Mouse (Mus musculus) heart, embryonic 16.5 days (tissue): ENCODE data around the gene Nell1. TPM values are rescaled to one million over a fixed set of nuclear protein-coding genes. Genes with fewer than 3 reads are reported as not detected.
A peak's percentile ranks its signal among the peaks of the same experiment; 100 is the strongest.
"Not testable (repeated sequence)": the region's sequence is repeated elsewhere in the genome, so short reads cannot be mapped to it uniquely, and the experiment has no call there.

Source experiments
- ATAC-seq: fragments of 200-750 bp; cut with Nextera tagmentation; replicated peaks from 2 replicates; pipeline ENCODE4 v1.8.0; 2017; ENCODE audit warnings: moderate number of reproducible peaks; ENCODE audit not compliant: insufficient read depth, low FRiP score; ENCODE audit errors: extremely low read depth
- H3K27ac ChIP-seq: fragments of 300-500 bp; sonication (generic); 2 replicates; pipeline ENCODE4 v1.5.1; 2014; ENCODE audit warnings: mild to moderate bottlenecking, low read length, control low read depth, moderate library complexity
- H3K27me3 ChIP-seq: fragments of 300-500 bp; sonication (generic); 2 replicates; pipeline ENCODE4 v1.6.1; 2014; ENCODE audit warnings: low read length, mixed read lengths; ENCODE audit not compliant: control insufficient read depth, insufficient read depth
- H3K36me3 ChIP-seq: fragments of 300-500 bp; sonication (generic); 2 replicates; pipeline ENCODE4 v1.6.1; 2014; ENCODE audit not compliant: control insufficient read depth, insufficient read depth
- H3K4me1 ChIP-seq: fragments of 300-500 bp; sonication (generic); 2 replicates; pipeline ENCODE4 v1.6.1; 2014; ENCODE audit warnings: low read length, mixed read lengths; ENCODE audit not compliant: control insufficient read depth, insufficient read depth
- H3K4me2 ChIP-seq: fragments of 300-500 bp; sonication (generic); 2 replicates; pipeline ENCODE4 v1.6.1; 2014; ENCODE audit warnings: low read depth, mild to moderate bottlenecking, control low read depth, low read length
- H3K4me3 ChIP-seq: fragments of 300-500 bp; sonication (generic); 2 replicates; pipeline ENCODE4 v1.5.1; 2014; ENCODE audit warnings: mild to moderate bottlenecking, control low read depth, low read length
- H3K9ac ChIP-seq: fragments of 300-500 bp; sonication (generic); 2 replicates; pipeline ENCODE4 v1.6.1; 2014; ENCODE audit warnings: low read length, control low read depth
- H3K9me3 ChIP-seq: fragments of 300-500 bp; sonication (generic); replicated peaks from 2 replicates; pipeline ENCODE4 v1.6.1; 2016; ENCODE audit warnings: low read length; ENCODE audit not compliant: control insufficient read depth
- WGBS: fragments of 180-500 bp; shearing (Covaris S2); extraction: QIAGEN DNeasy Blood & Tissue Kit; methylation state at CpG from one replicate; pipeline ENCODE4 v1.1.7; 2014; 5-methylcytosine and 5-hydroxymethylcytosine counted together
- polyA plus RNA-seq: library from polyadenylated mRNA; unstranded; fragments of >200 nt; fragmentation: Nextera tagmentation; extraction: Ambion mirVana; gene quantifications from 2 replicates; pipeline ENCODE4 v1.2.1, GENCODE M21; 2015

Gene Nell1
- polyA plus RNA-seq, result 0.64 and 0.79 TPM in 2 replicates

- H3K27me3 ChIP-seq, result peaks cover 76% of the 10 kb centered on the region
- no peaks in the 10 kb centered on the region for H3K9me3 ChIP-seq
- H3K4me1 ChIP-seq, result peaks cover 3% of the 10 kb centered on the region; the same call in 1 of the 2 replicates
- peak within 1 kb of the TSS; percentile 86 for H3K4me2 ChIP-seq
- H3K9ac ChIP-seq, result peak within 1 kb of the TSS; percentile 30
- H3K4me3 ChIP-seq, result peak within 1 kb of the TSS; percentile 58
- H3K36me3 ChIP-seq, result no peaks in the 10 kb centered on the region
- H3K27ac ChIP-seq, result no peak within 1 kb of the TSS
- no peak; the same call in 1 of the 2 replicates for ATAC-seq
- WGBS, result under 1% methylated on average over 51 of the region's 52 CpGs
Measured at GRCm38 (mm10) chr7:49974841-49975440, at the start of gene Nell1. TSS of gene Nell1 (plus strand) at chr7:49974864.

DNA sequence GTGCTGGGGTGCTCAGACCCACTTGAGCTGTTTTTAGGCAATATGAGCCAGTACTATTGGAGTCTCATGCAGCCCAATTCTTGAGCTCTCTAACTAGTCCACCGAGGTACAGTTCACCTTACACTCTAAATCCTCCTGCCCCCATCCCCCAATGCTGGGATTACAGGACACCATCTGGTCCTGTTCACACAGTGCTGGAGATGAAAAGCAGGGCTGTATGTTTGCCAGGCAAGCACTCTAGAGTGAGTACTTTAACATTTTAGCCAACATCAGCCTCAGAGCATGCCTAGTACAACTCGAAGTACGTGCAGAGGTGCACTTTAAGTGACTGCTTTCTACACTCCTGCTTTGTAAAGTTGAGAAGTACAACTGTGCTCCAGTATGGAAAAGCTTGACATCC lies 46.1 kb upstream of the Nell1 start:
- H3K27me3 ChIP-seq, result no peaks in the 10 kb centered on the region; the same call in 1 of the 2 replicates
- no peaks in the 10 kb centered on the region for H3K9me3 ChIP-seq
- no peak overlapping the region for H3K9ac ChIP-seq
- ATAC-seq, result no peak
- no peaks in the 10 kb centered on the region for H3K4me1 ChIP-seq
- 60% methylated on average over 3 of the region's 3 CpGs for WGBS
- no peak overlapping the region for H3K27ac ChIP-seq
- H3K4me2 ChIP-seq, result no peak overlapping the region
- no peak overlapping the region for H3K4me3 ChIP-seq
- H3K36me3 ChIP-seq, result no peaks in the 10 kb centered on the region

GRCm38 (mm10) chr7:49929999-49930398 lies 44.7 kb upstream of the Nell1 start:
- 79% methylated on average over 4 of the region's 4 CpGs for WGBS

GRCm38 (mm10) chr7:49933386-49934115 lies 41.1 kb upstream of the Nell1 start:
- H3K27ac ChIP-seq, H3K4me1 ChIP-seq, ATAC-seq, H3K4me2 ChIP-seq, H3K27me3 ChIP-seq, H3K9me3 ChIP-seq, H3K9ac ChIP-seq, H3K4me3 ChIP-seq, H3K36me3 ChIP-seq: not testable (repeated sequence)
- 81% methylated on average over 14 of the region's 14 CpGs for WGBS

More at GRCm38 (mm10) chr7:49929999-49930398, 44.7 kb upstream of the Nell1 start:
- H3K4me2 ChIP-seq, result no peak overlapping the region
- no peaks in the 10 kb centered on the region; the same call in 1 of the 2 replicates for H3K27me3 ChIP-seq
- no peak overlapping the region for H3K9ac ChIP-seq
- H3K4me3 ChIP-seq, result no peak overlapping the region
- no peaks in the 10 kb centered on the region for H3K9me3 ChIP-seq
- no peaks in the 10 kb centered on the region for H3K36me3 ChIP-seq
- H3K27ac ChIP-seq, result no peak overlapping the region
- ATAC-seq, result no peak
- no peaks in the 10 kb centered on the region for H3K4me1 ChIP-seq

- Histone ChIP-seq H3K4me1 (no peaks in the 10 kb centered on the region), H3K9me3 (no peaks in the 10 kb centered on the region), H3K27me3 (no peaks in the 10 kb centered on the region), H3K9ac (no peak overlapping the region), H3K36me3 (no peaks in the 10 kb centered on the region), H3K4me3 (no peak overlapping the region), H3K27ac (no peak overlapping the region), H3K4me2 (no peak overlapping the region)
- 78% methylated on average over 3 of the region's 3 CpGs for WGBS
- ATAC-seq, result no peak
Measured at GRCm38 (mm10) chr7:49936821-49937220, 37.8 kb upstream of the Nell1 start.

GRCm38 (mm10) chr7:49942023-49942422 lies 32.6 kb upstream of the Nell1 start:
- H3K9ac ChIP-seq, result no peak overlapping the region
- no peak for ATAC-seq

GRCm38 (mm10) chr7:49942490-49942889 lies 32.2 kb upstream of the Nell1 start:
- WGBS, result 56% methylated on average over 5 of the region's 5 CpGs
- H3K36me3 ChIP-seq, result no peaks in the 10 kb centered on the region
- ATAC-seq, result no peak
- H3K4me2 ChIP-seq, result no peak overlapping the region
- no peaks in the 10 kb centered on the region for H3K27me3 ChIP-seq
- H3K4me3 ChIP-seq, result no peak overlapping the region
- H3K27ac ChIP-seq, result no peak overlapping the region
- H3K9me3 ChIP-seq, result no peaks in the 10 kb centered on the region
- H3K4me1 ChIP-seq, result no peaks in the 10 kb centered on the region
- no peak overlapping the region for H3K9ac ChIP-seq

More at GRCm38 (mm10) chr7:49942023-49942422, 32.6 kb upstream of the Nell1 start:
- Histone ChIP-seq H3K27me3 (no peaks in the 10 kb centered on the region), H3K9me3 (no peaks in the 10 kb centered on the region), H3K4me2 (no peak overlapping the region), H3K4me1 (no peaks in the 10 kb centered on the region), H3K36me3 (no peaks in the 10 kb centered on the region), H3K4me3 (no peak overlapping the region), H3K27ac (no peak overlapping the region)
- 68% methylated on average over 3 of the region's 3 CpGs for WGBS

GRCm38 (mm10) chr7:49946691-49947090 lies 28.0 kb upstream of the Nell1 start:
- no peak overlapping the region for H3K4me3 ChIP-seq
- no peak overlapping the region for H3K4me2 ChIP-seq
- no peaks in the 10 kb centered on the region for H3K9me3 ChIP-seq
- ATAC-seq, result no peak
- no peaks in the 10 kb centered on the region for H3K4me1 ChIP-seq
- 82% methylated on average over 9 of the region's 9 CpGs for WGBS
- H3K36me3 ChIP-seq, result no peaks in the 10 kb centered on the region
- H3K9ac ChIP-seq, result no peak overlapping the region
- H3K27me3 ChIP-seq, result no peaks in the 10 kb centered on the region
- H3K27ac ChIP-seq, result no peak overlapping the region

DNA sequence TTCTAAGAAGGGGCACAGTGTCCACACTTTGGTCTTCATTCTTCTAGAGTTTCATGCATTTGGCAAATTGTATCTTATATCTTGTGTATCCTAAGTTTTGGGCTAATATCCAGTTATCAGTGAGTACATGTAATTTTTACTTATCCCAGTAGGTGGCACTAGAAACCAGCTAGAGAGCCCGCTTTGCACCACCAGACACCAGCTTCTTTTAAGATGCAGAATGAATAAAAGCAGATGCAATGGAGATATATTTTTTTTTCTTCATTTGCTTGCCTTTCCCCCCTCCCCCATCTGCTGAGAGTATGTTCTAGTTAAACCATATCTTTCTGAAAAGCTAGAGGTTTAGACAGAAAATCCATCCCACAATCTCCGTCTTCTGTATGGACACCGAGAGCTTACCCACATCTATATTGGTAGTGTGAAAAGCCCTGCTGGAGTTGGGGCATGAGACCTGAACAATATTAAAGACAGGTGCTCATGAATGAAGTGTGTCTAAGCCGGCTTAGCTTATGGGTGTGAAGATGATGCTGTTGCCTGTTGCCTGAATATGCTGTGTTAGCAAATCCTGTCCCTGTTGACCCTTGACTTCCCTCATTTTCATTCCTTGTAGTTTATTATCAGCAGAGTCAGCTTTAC lies 21.0 kb upstream of the Nell1 start:
- H3K9ac ChIP-seq, result no peak overlapping the region
- H3K27me3 ChIP-seq, result no peaks in the 10 kb centered on the region; the same call in 1 of the 2 replicates
- no peaks in the 10 kb centered on the region for H3K36me3 ChIP-seq
- no peak for ATAC-seq
- H3K27ac ChIP-seq, result no peak overlapping the region
- H3K4me2 ChIP-seq, result no peak overlapping the region
- no peaks in the 10 kb centered on the region for H3K9me3 ChIP-seq
- no peaks in the 10 kb centered on the region for H3K4me1 ChIP-seq
- no peak overlapping the region for H3K4me3 ChIP-seq
- 59% methylated on average over 4 of the region's 4 CpGs for WGBS
